Mouse (Mus musculus): ENCODE measurements around the gene Epb41. TPM values are rescaled to one million over a fixed set of nuclear protein-coding genes. Genes with fewer than 3 reads are reported as not detected.
A peak's percentile ranks its signal among the peaks of the same experiment; 100 is the strongest.

Gene Epb41
- polyA plus RNA-seq, 1 experiment from 2014 or later = 42.3 TPM

DNA sequence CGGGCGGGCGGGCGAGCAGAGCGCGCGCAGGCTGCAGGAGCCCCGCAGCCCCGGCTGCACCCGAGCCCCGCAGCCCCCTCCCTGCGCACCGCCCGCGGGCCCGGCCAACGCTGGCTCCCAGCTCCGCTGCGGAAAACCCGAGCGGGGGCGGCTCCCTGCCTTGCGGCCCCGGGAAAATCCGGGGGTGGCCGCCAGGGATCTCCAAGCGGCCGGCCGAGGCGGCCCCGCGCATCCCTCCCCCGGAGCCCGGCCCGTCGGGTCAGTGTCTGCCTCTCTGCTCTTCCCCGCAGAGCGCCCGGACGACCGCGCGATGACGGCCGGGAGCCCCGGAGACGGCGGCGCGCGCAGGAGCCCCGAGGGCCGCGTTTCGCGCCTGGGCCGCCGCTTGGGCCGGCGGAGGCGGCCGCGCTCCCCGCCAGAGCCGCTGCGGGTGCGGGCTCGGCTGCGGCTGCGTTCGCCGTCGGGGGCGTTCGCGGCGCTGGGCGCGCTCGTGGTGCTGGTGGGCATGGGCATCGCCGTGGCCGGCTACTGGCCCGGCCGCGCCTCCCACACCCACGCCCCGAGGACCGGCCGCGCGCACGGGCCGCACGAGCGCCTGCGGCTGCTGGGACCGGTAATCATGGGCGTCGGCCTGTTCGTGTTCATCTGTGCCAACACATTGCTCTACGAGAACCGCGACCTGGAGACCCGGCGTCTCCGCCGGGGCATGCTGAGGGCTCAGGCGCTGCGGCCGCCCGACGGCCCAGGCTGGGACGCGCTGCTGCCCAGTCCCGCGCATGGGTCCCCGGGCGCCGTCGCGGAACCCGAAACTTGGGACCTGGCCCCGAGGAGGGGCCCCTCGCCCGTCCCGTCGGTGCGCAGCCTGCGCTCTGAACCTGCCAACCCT lies 153.4 kb downstream of the Epb41 start, which contains the start of gene Tmem200b:
TSS of gene Tmem200b (plus strand) at position 311 of the 886 bp plus-strand sequence.
- DNase-seq (ENCODE audit: low spot score) = peak; percentile 39
- peaks cover 13% of the 10 kb centered on the region; the same call in 1 of the 2 replicates for H3K27me3 ChIP-seq (ENCODE audit: insufficient read depth, low read length)

DNA sequence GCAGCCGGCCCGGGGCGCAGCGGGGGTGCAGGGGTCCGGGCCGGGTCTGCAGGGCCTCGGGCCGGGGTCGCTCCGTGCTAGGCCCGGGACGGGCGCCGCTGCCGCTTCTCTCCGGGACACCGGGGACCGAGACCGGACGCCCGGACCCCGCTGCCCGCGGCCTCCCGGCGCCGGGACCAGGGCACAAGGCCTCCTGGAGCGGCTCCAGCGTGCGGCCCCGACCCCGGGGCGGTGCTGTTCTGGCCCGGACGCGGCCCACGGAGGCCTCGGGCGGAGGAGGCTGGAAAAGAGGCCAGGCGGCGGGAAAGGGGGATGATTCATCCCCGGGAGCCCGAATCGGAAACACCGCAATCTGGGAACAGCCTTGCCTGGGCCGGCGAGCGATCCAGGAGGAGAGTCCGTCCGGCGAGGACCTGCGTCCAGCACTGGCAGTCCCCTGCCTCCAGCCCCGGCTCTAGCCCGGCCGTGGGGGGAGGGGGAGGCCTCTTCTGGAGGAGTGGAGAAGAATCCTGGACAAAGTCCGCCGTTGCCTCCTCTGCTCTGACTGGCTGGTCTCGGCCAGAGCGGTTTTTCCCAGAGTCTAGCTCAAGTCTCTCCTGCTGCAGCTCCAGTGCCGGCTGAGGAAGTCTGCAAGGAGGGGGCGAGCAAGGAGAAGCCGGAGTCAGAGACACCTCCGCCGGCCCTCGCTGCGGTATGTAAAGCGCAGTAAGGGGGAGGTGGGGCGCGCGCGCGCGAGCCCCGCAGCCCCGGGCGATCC lies 154.3 kb downstream of the Epb41 start:
- Histone ChIP-seq H3K4me3 (replicated peaks; ENCODE audit: low read depth, low read length) (peak overlapping the region; percentile 62), H3K36me3 (ENCODE audit: insufficient read depth, low read length) (0 out of 2 replicates have a peak, but pooled peaks cover 12% of the 10 kb centered on the region), H3K9ac (ENCODE audit: low read depth, low read length) (peak overlapping the region; percentile 79), H3K9me3 (replicated peaks; ENCODE audit: low read length) (no peaks in the 10 kb centered on the region), H3K4me1 (replicated peaks; ENCODE audit: insufficient read depth, low read length) (peaks cover 28% of the 10 kb centered on the region), H3K27ac (peak overlapping the region; percentile 86), H3K4me2 (ENCODE audit: low read length) (peak overlapping the region; percentile 88), H3K27me3 (ENCODE audit: insufficient read depth, low read length) (peaks cover 13% of the 10 kb centered on the region; the same call in 1 of the 2 replicates)
- DNase-seq (ENCODE audit: low spot score) = peak; percentile 73
- ATAC-seq (replicated peaks; ENCODE audit: low FRiP score, low read depth) = peak; percentile 23; the same call in 1 of the 2 replicates
- WGBS = under 1% methylated on average over 58 of the region's 76 CpGs
- no peak for TF ChIP-seq CTCF (IDR thresholded peaks at IDR 0.05; ENCODE audit: low read depth)

More for the DNA sequence above, 153.4 kb downstream of the Epb41 start, which contains the start of gene Tmem200b:
- H3K27ac ChIP-seq = peak within 1 kb of the TSS; percentile 86
- peak within 1 kb of the TSS; percentile 62 for H3K4me3 ChIP-seq (replicated peaks; ENCODE audit: low read depth, low read length)
- peaks cover 25% of the 10 kb centered on the region for H3K4me1 ChIP-seq (replicated peaks; ENCODE audit: insufficient read depth, low read length)
- 0 out of 2 replicates have a peak, but pooled peaks cover 15% of the 10 kb centered on the region for H3K36me3 ChIP-seq (ENCODE audit: insufficient read depth, low read length)
- H3K9ac ChIP-seq (ENCODE audit: low read depth, low read length) = peak within 1 kb of the TSS; percentile 79
- no peak for ATAC-seq (replicated peaks; ENCODE audit: low FRiP score, low read depth)
- H3K9me3 ChIP-seq (replicated peaks; ENCODE audit: low read length) = no peaks in the 10 kb centered on the region
- peak within 1 kb of the TSS; percentile 88 for H3K4me2 ChIP-seq (ENCODE audit: low read length)
- no peak for TF ChIP-seq CTCF (IDR thresholded peaks at IDR 0.05; ENCODE audit: low read depth)
- WGBS = under 1% methylated on average over 114 of the region's 130 CpGs

DNA sequence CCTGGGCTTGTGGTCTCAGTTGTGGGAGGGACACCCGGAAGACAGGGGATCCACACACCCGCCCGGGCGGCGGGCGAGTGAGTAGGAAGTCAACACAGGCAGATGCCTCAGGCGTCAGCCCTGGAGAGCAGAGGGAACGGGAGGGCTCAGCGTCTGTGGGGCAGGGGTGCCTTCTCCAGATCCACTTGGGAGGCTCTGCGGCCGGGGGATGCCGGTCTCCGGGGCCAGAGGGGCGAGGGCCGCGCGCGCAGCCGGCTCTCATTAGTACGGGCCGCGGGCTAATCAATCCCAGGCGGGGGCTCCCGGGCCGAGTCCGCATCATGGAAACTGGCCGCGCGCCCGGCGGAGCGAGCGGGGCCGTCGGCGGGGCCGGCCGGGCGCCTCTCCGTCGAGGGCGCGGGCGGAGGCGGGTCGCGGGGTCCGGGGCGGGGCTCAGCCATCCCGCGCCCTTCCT lies 155.0 kb downstream of the Epb41 start:
- no peaks in the 10 kb centered on the region for H3K9me3 ChIP-seq (replicated peaks; ENCODE audit: low read length)
- peak overlapping the region; percentile 79 for H3K9ac ChIP-seq (ENCODE audit: low read depth, low read length)
- H3K27ac ChIP-seq = peak overlapping the region; percentile 86
- DNase-seq (ENCODE audit: low spot score) = peak; percentile 43
- H3K36me3 ChIP-seq (ENCODE audit: insufficient read depth, low read length) = 0 out of 2 replicates have a peak, but pooled peaks cover 7% of the 10 kb centered on the region
- H3K4me3 ChIP-seq (replicated peaks; ENCODE audit: low read depth, low read length) = peak overlapping the region; percentile 62
- H3K4me1 ChIP-seq (replicated peaks; ENCODE audit: insufficient read depth, low read length) = peaks cover 31% of the 10 kb centered on the region
- ATAC-seq (replicated peaks; ENCODE audit: low FRiP score, low read depth) = no peak
- peak overlapping the region; percentile 88 for H3K4me2 ChIP-seq (ENCODE audit: low read length)
- H3K27me3 ChIP-seq (ENCODE audit: insufficient read depth, low read length) = peaks cover 13% of the 10 kb centered on the region; the same call in 1 of the 2 replicates
- 3% methylated on average over 45 of the region's 51 CpGs for WGBS
- TF ChIP-seq CTCF (IDR thresholded peaks at IDR 0.05; ENCODE audit: low read depth) = no peak

DNA sequence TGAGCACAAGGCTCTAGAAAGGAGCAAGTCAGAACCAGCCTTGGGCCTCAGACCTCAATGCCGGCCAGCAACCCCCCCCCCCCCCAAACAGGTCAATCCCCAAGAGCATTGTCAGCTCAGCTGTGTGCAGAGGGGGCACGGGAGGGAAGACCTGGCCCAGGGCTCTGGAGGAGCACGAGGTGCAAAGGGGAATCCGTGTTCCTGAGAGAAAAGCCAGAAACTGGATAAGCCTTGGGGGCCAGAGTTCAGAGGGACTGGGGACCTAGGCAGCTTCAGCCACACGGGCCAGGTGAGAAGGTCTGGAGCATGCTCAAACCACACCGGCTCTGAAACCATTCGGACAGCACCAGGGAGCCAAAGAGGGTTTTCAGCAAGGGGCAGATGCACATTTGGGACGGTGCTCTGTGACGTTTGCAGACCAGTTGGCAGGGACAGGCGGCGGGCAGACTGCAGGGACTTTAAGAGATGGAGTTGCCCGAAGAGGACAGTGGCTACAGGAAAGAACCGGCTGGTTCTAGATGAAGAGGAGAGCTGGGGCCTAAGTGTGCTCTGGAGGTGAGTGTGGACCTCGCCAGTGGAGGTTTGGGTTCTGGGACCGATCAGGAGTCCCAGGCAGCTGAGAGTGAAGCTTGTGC lies 155.5 kb downstream of the Epb41 start:
- TF ChIP-seq CTCF (IDR thresholded peaks at IDR 0.05; ENCODE audit: low read depth) = no peak
- Histone ChIP-seq H3K9ac (ENCODE audit: low read depth, low read length) (peak overlapping the region; percentile 79), H3K27ac (peak overlapping the region; percentile 86), H3K4me1 (replicated peaks; ENCODE audit: insufficient read depth, low read length) (peaks cover 31% of the 10 kb centered on the region), H3K36me3 (ENCODE audit: insufficient read depth, low read length) (0 out of 2 replicates have a peak, but pooled peaks cover 7% of the 10 kb centered on the region), H3K27me3 (ENCODE audit: insufficient read depth, low read length) (peaks cover 13% of the 10 kb centered on the region; the same call in 1 of the 2 replicates), H3K4me3 (replicated peaks; ENCODE audit: low read depth, low read length) (peak overlapping the region; percentile 62), H3K4me2 (ENCODE audit: low read length) (peak overlapping the region; percentile 88), H3K9me3 (replicated peaks; ENCODE audit: low read length) (no peaks in the 10 kb centered on the region)
- ATAC-seq (replicated peaks; ENCODE audit: low FRiP score, low read depth) (no peak), DNase-seq (ENCODE audit: low spot score) (no peak)
- WGBS = 30% methylated on average over 15 of the region's 15 CpGs

DNA sequence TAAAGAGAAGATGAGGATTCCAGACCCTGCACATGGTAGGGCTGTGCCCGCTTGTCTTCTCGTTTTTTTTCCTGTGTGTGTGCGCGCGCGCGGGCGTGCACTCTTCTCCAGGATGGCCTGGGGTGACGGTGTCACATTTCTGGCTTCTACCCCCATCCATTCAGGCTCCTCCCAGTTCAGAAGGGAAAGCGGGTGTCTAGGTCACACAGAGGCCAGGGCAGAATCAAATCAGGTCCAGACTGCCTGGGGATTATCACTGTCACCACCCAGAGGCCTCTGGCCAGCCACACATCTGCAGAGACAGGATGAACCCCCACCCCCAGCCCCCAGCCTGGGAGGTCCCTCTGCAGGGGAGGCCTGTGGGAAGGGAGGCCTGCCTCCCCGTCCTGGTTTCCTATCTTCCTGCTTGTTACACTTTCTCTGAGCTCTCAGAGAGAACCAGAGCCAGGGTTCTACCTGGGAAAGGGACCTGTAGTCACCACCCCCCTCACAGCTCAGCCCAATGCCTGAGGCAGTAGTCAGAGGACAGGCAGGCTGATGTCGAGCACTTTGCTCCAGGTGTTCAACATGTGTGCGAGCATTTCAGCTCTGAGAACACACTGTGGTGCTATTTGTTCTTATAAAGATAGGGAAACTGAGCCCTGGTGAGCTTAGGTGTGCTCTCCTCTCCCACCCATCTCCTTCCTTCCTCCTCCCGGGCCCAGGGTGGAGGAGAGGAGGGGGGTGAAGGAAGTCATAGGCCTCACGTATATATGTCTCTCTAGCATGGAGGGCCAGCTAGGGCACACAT lies 156.2 kb downstream of the Epb41 start:
- Histone ChIP-seq H3K9ac (ENCODE audit: low read depth, low read length) (no peak overlapping the region), H3K36me3 (ENCODE audit: insufficient read depth, low read length) (0 out of 2 replicates have a peak, but pooled peaks cover 7% of the 10 kb centered on the region), H3K27ac (0 out of 2 replicates have a peak overlapping the region, but pooled peaks have one; percentile 86), H3K4me2 (ENCODE audit: low read length) (no peak overlapping the region), H3K27me3 (ENCODE audit: insufficient read depth, low read length) (peaks cover 13% of the 10 kb centered on the region; the same call in 1 of the 2 replicates), H3K4me3 (replicated peaks; ENCODE audit: low read depth, low read length) (no peak overlapping the region), H3K4me1 (replicated peaks; ENCODE audit: insufficient read depth, low read length) (peaks cover 36% of the 10 kb centered on the region), H3K9me3 (replicated peaks; ENCODE audit: low read length) (no peaks in the 10 kb centered on the region)
- ATAC-seq (replicated peaks; ENCODE audit: low FRiP score, low read depth) (0 out of 2 replicates have a peak, but pooled peaks have one; percentile 2), DNase-seq (ENCODE audit: low spot score) (peak; percentile 66)
- 12% methylated on average over 15 of the region's 15 CpGs for WGBS
- TF ChIP-seq CTCF (IDR thresholded peaks at IDR 0.05; ENCODE audit: low read depth) = no peak
